Mouse (Mus musculus): ENCODE results near the gene Suclg2.

DNA sequence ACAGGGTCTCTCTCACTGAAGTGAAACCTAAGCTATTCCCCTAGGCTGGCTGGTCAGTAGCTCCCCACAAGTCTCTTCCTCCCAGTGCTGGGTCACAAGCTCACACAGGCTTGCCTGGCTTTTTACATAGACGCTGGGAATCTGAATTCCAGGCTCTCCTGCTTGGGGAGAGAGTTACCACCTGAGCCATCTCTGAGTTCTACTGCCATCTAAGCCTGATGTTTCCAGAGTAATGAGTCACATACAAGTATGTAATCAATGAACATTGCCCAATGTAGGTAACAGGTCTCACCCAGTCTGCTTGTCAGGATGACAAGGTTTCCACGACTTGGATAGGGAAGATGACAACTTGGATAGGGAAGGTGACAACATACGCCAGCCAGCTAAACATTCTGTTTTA, 1.5 kb downstream of the Suclg2 start:
- TF ChIP-seq POLR2A (IDR thresholded peaks at IDR 0.05; ENCODE audit: borderline replicate concordance, insufficient read depth, low read length) (no peak), CTCF (IDR thresholded peaks at IDR 0.05; ENCODE audit: borderline replicate concordance, insufficient read depth, low read depth, low read length) (no peak)

All from cerebellum, adult 2 months (tissue).